Mouse (Mus musculus) embryonic facial prominence, embryonic 13.5 days (tissue): ENCODE results near the gene Slc5a11. TPM values are rescaled to one million over a fixed set of nuclear protein-coding genes. Genes with fewer than 3 reads are reported as not detected.

Experiments used
- ATAC-seq: fragments of 200-750 bp; cut with Nextera tagmentation; 2 replicates; pipeline ENCODE4 v1.8.0; 2017; ENCODE audit warnings: low read depth; ENCODE audit not compliant: insufficient number of reproducible peaks, insufficient read depth, low FRiP score, low TSS enrichment
- H3K27ac ChIP-seq: fragments of 300-500 bp; sonication (generic); 2 replicates; pipeline ENCODE4 v1.5.1; 2015; ENCODE audit warnings: moderate library complexity, mild to moderate bottlenecking, inconsistent platforms
- H3K27me3 ChIP-seq: fragments of 300-500 bp; sonication (generic); 2 replicates; pipeline ENCODE4 v1.6.1; 2015; ENCODE audit warnings: mild to moderate bottlenecking, inconsistent platforms
- H3K36me3 ChIP-seq: fragments of 300-500 bp; sonication (generic); 2 replicates; pipeline ENCODE4 v1.6.1; 2015; ENCODE audit warnings: mild to moderate bottlenecking, inconsistent platforms
- H3K4me1 ChIP-seq: fragments of 300-500 bp; sonication (generic); 2 replicates; pipeline ENCODE4 v1.6.1; 2015; ENCODE audit warnings: inconsistent platforms
- H3K4me2 ChIP-seq: fragments of 300-500 bp; sonication (generic); 2 replicates; pipeline ENCODE4 v1.6.1; 2015; ENCODE audit warnings: moderate library complexity, mild to moderate bottlenecking, inconsistent platforms
- H3K4me3 ChIP-seq: fragments of 300-500 bp; sonication (generic); 2 replicates; pipeline ENCODE4 v1.5.1; 2015; ENCODE audit warnings: mild to moderate bottlenecking, inconsistent platforms
- H3K9ac ChIP-seq: fragments of 300-500 bp; sonication (generic); 2 replicates; pipeline ENCODE4 v1.6.1; 2015; ENCODE audit warnings: mild to moderate bottlenecking, inconsistent platforms
- H3K9me3 ChIP-seq: fragments of 300-500 bp; sonication (generic); 2 replicates; pipeline ENCODE4 v1.6.1; 2016; ENCODE audit warnings: inconsistent platforms
- WGBS: fragments of 180-500 bp; shearing (Covaris S2); methylation state at CpG from one replicate; pipeline ENCODE4 v1.1.7; 2015; ENCODE audit warnings: mixed read lengths; 5-methylcytosine and 5-hydroxymethylcytosine counted together
- polyA plus RNA-seq: library from polyadenylated mRNA; unstranded; fragments of >200 nt; fragmentation: Nextera tagmentation; extraction: Ambion mirVana; gene quantifications from 2 replicates; pipeline ENCODE4 v1.2.1, GENCODE M21; 2015

Gene Slc5a11
- polyA plus RNA-seq, 1 experiment from 2014 or later = not detected

DNA sequence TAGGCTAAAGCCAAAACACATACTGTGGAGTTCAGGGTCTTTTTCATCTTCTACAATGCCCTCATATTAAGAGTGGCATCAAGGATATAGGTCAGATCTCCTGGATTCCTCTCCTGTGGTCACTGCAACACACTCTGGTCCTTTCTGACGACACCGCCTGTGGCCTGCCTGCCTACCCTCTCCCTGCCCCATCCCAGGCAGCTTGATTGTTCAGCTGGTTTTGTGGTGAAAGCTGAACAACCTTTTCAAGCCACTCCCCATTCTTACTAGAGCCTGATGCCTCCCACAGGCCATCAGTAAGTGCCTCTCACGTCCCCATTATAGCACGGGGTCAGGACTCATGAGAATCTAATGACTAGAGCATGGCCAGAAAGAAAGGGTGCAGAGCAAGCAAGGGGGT lies 74.6 kb downstream of the Slc5a11 start:
- Histone ChIP-seq H3K4me2 (no peak overlapping the region), H3K9me3 (no peaks in the 10 kb centered on the region), H3K9ac (no peak overlapping the region), H3K4me1 (no peaks in the 10 kb centered on the region), H3K36me3 (peaks cover 82% of the 10 kb centered on the region), H3K4me3 (no peak overlapping the region), H3K27me3 (no peaks in the 10 kb centered on the region), H3K27ac (no peak overlapping the region)
- 88% methylated on average over 4 of the region's 4 CpGs for WGBS
- no peak for ATAC-seq

DNA sequence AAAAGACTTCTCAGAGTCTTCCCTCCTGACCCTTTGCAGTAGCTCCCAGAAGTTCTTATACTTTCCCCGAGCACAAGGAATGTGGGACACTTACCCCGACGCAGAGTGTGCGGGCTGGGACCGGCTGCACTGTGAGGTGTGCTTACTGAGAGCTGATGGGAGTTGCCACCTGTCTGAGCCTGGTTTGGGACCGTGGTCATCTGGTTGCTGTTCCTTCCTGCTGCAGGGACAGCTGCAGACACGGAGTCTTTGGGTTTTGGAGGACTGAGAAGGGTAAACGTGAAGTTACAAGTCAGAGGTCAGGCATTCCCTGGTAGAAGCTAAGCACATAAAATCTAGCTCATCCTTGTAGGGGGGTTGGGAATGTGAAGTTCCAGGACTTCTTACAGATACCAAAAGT lies 77.4 kb downstream of the Slc5a11 start:
- Histone ChIP-seq H3K4me1 (no peaks in the 10 kb centered on the region), H3K4me3 (no peak overlapping the region), H3K36me3 (peaks cover 82% of the 10 kb centered on the region), H3K27ac (no peak overlapping the region), H3K9ac (no peak overlapping the region), H3K9me3 (no peaks in the 10 kb centered on the region), H3K4me2 (no peak overlapping the region), H3K27me3 (no peaks in the 10 kb centered on the region)
- WGBS = 86% methylated on average over 8 of the region's 8 CpGs
- ATAC-seq = no peak

DNA sequence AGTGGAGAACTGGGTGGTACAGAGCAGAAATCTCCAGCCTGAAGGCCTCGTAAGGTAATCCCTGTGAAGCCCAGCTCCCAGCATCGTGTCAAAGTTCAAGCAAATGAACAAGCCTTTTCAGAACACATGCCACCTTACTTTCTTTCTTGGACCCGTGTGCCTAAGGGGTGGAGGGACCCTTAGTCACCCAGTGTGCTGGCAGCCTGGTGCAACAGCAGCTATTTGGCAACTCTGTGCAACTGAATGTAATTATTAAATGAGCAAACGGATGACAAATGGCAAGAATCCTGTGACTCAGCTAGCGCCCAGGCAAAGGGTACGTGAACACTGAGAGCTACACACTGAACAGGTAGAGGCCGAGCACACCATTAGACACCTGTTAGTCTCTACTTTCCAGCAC lies 79.3 kb downstream of the Slc5a11 start:
- peaks cover 92% of the 10 kb centered on the region for H3K36me3 ChIP-seq
- no peaks in the 10 kb centered on the region for H3K9me3 ChIP-seq
- H3K27me3 ChIP-seq = no peaks in the 10 kb centered on the region
- no peak overlapping the region for H3K4me2 ChIP-seq
- no peak overlapping the region for H3K4me3 ChIP-seq
- WGBS = 89% methylated on average over 7 of the region's 7 CpGs
- no peak overlapping the region for H3K27ac ChIP-seq
- no peak for ATAC-seq
- no peak overlapping the region for H3K9ac ChIP-seq
- no peaks in the 10 kb centered on the region for H3K4me1 ChIP-seq

DNA sequence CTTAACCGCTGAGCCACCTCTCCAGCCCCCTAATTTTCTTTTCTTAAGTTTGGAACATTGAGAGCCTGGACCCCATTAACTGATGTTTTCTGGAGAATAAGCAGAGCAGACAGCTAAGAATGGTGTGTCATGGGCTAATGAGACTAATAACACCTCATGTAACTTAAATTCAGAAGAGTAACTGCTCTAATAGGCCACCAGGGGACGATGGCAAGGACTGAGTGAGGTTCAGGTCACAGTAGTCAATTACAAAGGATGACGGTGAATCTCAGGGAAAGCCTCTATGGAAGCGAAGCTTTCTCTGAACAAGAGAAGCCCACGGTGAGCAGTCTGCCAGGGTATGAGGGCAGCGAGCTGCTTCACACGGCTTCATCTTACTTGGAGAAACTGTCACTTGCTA lies 80.8 kb downstream of the Slc5a11 start:
- no peak overlapping the region for H3K4me3 ChIP-seq
- no peaks in the 10 kb centered on the region for H3K9me3 ChIP-seq
- peaks cover 92% of the 10 kb centered on the region for H3K36me3 ChIP-seq
- H3K4me2 ChIP-seq = no peak overlapping the region
- ATAC-seq = no peak
- no peak overlapping the region for H3K9ac ChIP-seq
- no peaks in the 10 kb centered on the region for H3K27me3 ChIP-seq
- H3K27ac ChIP-seq = no peak overlapping the region
- 84% methylated on average over 7 of the region's 7 CpGs for WGBS
- no peaks in the 10 kb centered on the region for H3K4me1 ChIP-seq

DNA sequence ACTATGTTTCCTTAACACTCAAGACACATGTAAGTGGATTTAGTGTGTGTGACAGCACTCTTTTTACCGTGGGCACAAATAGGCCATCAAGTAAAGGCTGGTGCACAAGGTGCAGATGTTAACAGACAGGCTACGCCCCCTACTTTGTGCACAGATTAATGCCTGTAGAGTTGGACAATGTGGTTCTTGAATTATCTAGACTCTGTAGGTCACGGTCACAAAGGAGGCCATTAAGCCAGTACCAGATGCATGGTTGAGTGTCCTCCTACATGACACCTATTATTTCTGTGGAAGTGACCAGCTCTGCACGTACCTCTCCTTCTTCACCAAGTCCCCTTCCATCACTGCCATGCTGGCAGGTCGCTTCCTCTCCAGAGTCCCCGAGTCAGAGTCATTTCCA lies 81.5 kb downstream of the Slc5a11 start:
- Histone ChIP-seq H3K9me3 (no peaks in the 10 kb centered on the region), H3K4me2 (no peak overlapping the region), H3K4me3 (no peak overlapping the region), H3K4me1 (no peaks in the 10 kb centered on the region), H3K9ac (no peak overlapping the region), H3K36me3 (peaks cover 88% of the 10 kb centered on the region), H3K27ac (no peak overlapping the region), H3K27me3 (no peaks in the 10 kb centered on the region)
- 94% methylated on average over 6 of the region's 6 CpGs for WGBS
- ATAC-seq = no peak

DNA sequence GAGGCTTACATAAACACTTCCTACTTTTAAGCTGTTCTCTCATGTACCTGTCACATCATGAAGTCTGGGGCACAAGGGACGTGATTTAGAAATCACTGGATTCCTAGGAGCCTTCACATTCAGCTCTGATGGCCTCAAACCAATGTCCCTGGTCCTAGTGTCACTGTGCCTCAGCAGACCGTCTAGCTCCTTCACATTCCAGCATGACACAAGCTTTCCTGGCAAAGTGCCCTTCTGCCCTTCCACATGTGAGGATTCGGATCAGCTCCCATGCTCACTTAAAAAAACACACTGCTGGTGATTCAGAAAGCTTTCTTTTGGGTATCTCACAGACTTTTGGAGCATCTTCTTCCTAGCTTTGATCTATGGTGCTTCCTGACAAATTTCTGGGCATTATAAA lies 83.6 kb downstream of the Slc5a11 start:
- peaks cover 74% of the 10 kb centered on the region for H3K36me3 ChIP-seq
- no peak overlapping the region for H3K27ac ChIP-seq
- 72% methylated on average over 3 of the region's 3 CpGs for WGBS
- H3K9me3 ChIP-seq = no peaks in the 10 kb centered on the region
- no peak overlapping the region for H3K9ac ChIP-seq
- no peaks in the 10 kb centered on the region for H3K27me3 ChIP-seq
- no peak for ATAC-seq
- no peak overlapping the region for H3K4me2 ChIP-seq
- no peaks in the 10 kb centered on the region for H3K4me1 ChIP-seq
- H3K4me3 ChIP-seq = no peak overlapping the region

DNA sequence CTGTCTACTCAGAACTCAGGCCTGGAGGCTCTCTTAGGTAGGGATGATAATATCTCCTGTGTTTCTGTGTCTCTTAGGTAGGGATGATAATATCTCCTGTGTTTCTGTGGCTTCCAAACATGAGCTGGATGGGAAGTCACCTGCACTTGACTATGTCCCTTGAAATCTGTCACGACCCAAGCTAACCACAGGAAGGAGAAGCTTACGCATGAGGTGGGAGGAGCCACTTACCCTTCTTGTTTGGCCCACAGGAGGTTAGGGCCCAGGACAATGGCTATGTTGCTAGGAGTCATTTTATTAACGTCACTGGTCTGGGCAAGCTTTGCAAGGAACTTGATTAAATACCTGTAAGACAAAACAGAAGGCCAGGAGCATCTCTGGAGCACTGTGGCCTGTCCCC lies 85.7 kb downstream of the Slc5a11 start:
- Histone ChIP-seq H3K36me3 (peaks cover 70% of the 10 kb centered on the region), H3K27ac (no peak overlapping the region), H3K27me3 (no peaks in the 10 kb centered on the region), H3K4me1 (no peaks in the 10 kb centered on the region), H3K9me3 (no peaks in the 10 kb centered on the region), H3K9ac (no peak overlapping the region), H3K4me2 (no peak overlapping the region), H3K4me3 (no peak overlapping the region)
- ATAC-seq = no peak
- 76% methylated on average over 3 of the region's 3 CpGs for WGBS

DNA sequence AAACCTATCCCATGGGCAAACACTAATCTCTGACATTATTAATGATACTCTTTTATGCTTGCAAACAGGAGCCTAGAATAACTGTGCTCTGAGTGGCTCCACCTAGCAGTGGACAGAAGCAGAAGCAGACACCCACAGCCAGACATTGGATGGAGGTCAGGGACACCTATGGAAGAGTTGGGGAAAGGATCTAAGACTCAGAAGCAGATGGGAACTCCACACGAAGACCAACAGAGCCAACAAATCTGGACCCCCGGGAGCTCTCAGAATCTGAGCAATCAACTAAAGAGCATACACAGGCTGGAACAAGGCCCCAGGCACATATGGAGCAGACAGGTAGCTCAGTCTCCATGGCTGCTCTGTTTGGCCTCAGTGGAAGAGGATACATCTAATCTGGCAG lies 90.8 kb downstream of the Slc5a11 start:
- peaks cover 67% of the 10 kb centered on the region for H3K36me3 ChIP-seq
- H3K4me2 ChIP-seq = no peak overlapping the region
- no peak overlapping the region for H3K4me3 ChIP-seq
- no peaks in the 10 kb centered on the region for H3K9me3 ChIP-seq
- no peak overlapping the region for H3K9ac ChIP-seq
- H3K27me3 ChIP-seq = no peaks in the 10 kb centered on the region
- no peaks in the 10 kb centered on the region for H3K4me1 ChIP-seq
- ATAC-seq = no peak
- no peak overlapping the region for H3K27ac ChIP-seq
- 82% methylated on average over 2 of the region's 2 CpGs for WGBS

DNA sequence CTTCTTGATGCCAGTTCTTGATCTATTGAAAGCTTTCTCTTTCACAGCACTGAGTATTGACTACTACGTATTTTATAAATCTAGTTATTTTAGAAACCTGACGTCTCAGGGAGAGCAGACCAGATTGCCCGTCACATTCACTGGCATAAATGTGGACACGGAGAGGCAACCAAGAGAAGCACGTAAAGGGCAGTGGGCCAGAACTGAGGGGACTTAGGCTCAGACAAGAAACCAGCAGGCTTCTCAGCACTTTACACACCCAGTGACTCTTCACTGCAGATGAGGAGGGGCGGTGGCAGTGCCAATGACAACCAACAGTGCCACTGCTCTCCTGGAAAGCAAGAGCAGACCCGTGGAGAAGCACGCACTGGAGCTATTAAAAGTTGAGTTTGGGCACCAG lies 92.7 kb downstream of the Slc5a11 start:
- Histone ChIP-seq H3K27ac (no peak overlapping the region), H3K4me3 (no peak overlapping the region)

DNA sequence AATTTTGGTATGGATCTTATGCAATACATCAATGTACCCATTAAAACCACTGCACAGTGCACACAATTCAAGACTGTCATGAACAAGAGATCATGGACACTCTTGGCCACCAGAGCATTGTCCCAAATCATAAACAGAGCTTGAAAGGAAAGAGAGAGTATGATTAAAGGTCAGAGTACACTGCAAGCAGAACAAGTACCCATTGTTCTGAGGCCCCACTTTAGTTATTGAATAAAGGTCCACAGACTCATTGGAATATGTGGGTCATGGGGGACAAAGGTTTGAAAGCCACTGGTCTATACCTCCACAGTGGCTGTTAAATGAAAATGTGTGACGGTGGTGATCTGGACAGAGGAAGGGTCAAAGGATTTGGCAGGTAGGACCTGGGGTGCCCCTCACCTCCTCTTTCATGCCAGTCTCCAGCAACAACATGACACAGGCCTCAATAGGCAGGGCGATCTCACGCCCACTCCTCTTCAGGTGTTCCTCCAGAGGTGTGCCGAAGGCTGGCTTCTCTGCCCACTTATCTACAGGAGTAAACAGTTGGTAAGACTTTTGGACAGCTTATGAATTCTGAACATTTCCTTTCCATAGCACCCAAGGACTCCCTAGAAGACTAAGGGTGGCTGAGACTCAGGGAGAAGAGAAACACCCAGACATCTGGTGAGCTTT lies 93.4 kb downstream of the Slc5a11 start:
- Histone ChIP-seq H3K9ac (no peak overlapping the region), H3K4me3 (no peak overlapping the region), H3K27ac (no peak overlapping the region), H3K27me3 (no peaks in the 10 kb centered on the region), H3K36me3 (peaks cover 86% of the 10 kb centered on the region), H3K4me2 (no peak overlapping the region), H3K9me3 (no peaks in the 10 kb centered on the region), H3K4me1 (no peaks in the 10 kb centered on the region)
- ATAC-seq = no peak
- 95% methylated on average over 4 of the region's 4 CpGs for WGBS

More for the DNA sequence above, 92.7 kb downstream of the Slc5a11 start:
- Histone ChIP-seq H3K36me3 (peaks cover 83% of the 10 kb centered on the region), H3K9me3 (no peaks in the 10 kb centered on the region), H3K27me3 (no peaks in the 10 kb centered on the region), H3K9ac (no peak overlapping the region), H3K4me2 (no peak overlapping the region), H3K4me1 (no peaks in the 10 kb centered on the region)
- no peak for ATAC-seq
- WGBS = 96% methylated on average over 8 of the region's 8 CpGs

DNA sequence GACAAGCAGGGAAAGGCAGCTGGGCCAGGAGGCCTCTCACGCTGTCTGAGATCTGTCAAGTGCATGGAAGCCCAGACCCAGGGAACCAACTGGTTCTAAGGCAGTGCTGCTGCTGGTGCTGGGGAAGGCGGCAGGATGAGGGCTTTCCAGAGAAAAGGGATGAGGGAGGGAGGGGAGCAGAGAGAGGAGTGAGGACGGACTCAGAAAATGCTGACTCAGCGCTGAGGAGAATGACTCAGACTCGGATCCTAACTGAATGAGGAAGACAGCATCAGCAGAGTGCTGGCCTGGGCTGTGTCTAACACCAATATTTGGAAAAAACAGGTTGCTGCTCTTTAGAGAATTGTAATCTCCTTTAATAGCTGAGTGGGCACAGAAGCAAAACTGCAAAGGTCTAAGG lies 97.3 kb downstream of the Slc5a11 start:
- no peak overlapping the region for H3K4me3 ChIP-seq
- no peak overlapping the region for H3K9ac ChIP-seq
- H3K36me3 ChIP-seq = peaks cover 81% of the 10 kb centered on the region
- H3K27me3 ChIP-seq = no peaks in the 10 kb centered on the region
- 67% methylated on average over 5 of the region's 5 CpGs for WGBS
- no peak overlapping the region for H3K27ac ChIP-seq
- no peak overlapping the region for H3K4me2 ChIP-seq
- H3K9me3 ChIP-seq = no peaks in the 10 kb centered on the region
- no peak for ATAC-seq
- H3K4me1 ChIP-seq = no peaks in the 10 kb centered on the region

DNA sequence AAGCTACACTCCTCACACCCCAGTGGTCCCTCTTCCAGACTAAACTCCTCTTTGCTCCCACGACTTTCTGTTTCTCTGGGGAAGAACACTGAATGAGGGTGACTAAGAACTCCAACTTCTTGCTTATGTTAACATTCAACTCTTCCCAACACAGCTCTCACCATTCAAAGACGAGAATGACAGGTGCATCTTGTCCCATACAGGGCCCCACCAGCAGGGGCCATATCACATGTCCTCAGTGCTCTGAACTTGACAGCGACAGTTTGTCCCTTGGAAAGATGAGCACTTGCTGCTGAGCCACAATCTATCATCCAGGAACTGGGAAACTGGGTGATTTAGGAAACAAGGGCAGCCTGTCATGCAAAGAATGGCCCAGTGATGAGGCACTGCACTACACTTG lies 98.2 kb downstream of the Slc5a11 start:
- Histone ChIP-seq H3K4me2 (no peak overlapping the region), H3K36me3 (peaks cover 81% of the 10 kb centered on the region), H3K9me3 (no peaks in the 10 kb centered on the region), H3K4me3 (no peak overlapping the region), H3K9ac (no peak overlapping the region), H3K27ac (no peak overlapping the region), H3K27me3 (no peaks in the 10 kb centered on the region), H3K4me1 (no peaks in the 10 kb centered on the region)
- no peak for ATAC-seq
- WGBS = 72% methylated on average over 3 of the region's 3 CpGs
